Mouse (Mus musculus): Measurements from ENCODE around the gene Samd13. TPM values are rescaled to one million over a fixed set of nuclear protein-coding genes. Genes with fewer than 3 reads are reported as not detected.

The Samd13 gene
- polyA plus RNA-seq (2012; fragmentation: generic; extraction: Trizol), result 0.06 TPM
- long read RNA-seq, experiment 1, result 0 reads
- long read RNA-seq, experiment 2, result 0 reads

GRCm38 (mm10) chr3:146684811-146685675 lies at the start of gene Samd13:
Gene Samd13, minus strand, starts transcription at chr3:146685592.
- Histone ChIP-seq H3K4me3 (ENCODE audit: insufficient read depth, poor library complexity, severe bottlenecking) (no peak within 1 kb of the TSS), H3K36me3 (ENCODE audit: control insufficient read depth, insufficient read depth) (no peaks in the 10 kb centered on the region), H3K79me3 (ENCODE audit: low read depth) (no peaks in the 10 kb centered on the region), H3ac (ENCODE audit: control insufficient read depth, insufficient read length, low read depth) (no peak within 1 kb of the TSS), H3K27me3 (ENCODE audit: control insufficient read depth, insufficient read depth, insufficient read length) (no peaks in the 10 kb centered on the region), H3K79me2 (ENCODE audit: control insufficient read depth, insufficient read depth) (no peaks in the 10 kb centered on the region)
- no peak for TF ChIP-seq MYOG (IDR thresholded peaks at IDR 0.05; ENCODE audit: control insufficient read depth, extremely low read depth, insufficient read length)
- no peak for TF ChIP-seq MAX (IDR thresholded peaks at IDR 0.05)
- no peak for TF ChIP-seq USF1 (IDR thresholded peaks at IDR 0.05; ENCODE audit: low read depth)
- no peak for TF ChIP-seq CEBPB (IDR thresholded peaks at IDR 0.05; ENCODE audit: low read depth)
- no peak for TF ChIP-seq FOSL1 (IDR thresholded peaks at IDR 0.05; ENCODE audit: insufficient read depth, low read length, poor library complexity, severe bottlenecking)
- no peak for TF ChIP-seq CTCF (IDR thresholded peaks at IDR 0.05; ENCODE audit: control insufficient read depth, insufficient read depth, insufficient read length)
- TF ChIP-seq MYOD1 (IDR thresholded peaks at IDR 0.05; ENCODE audit: control insufficient read depth, insufficient read length, low read depth), result no peak

GRCm38 (mm10) chr3:146731499-146731898 lies 46.1 kb upstream of the Samd13 start:
- Histone ChIP-seq H3K27me3 (ENCODE audit: control insufficient read depth, insufficient read depth, insufficient read length) (no peaks in the 10 kb centered on the region), H3K79me2 (ENCODE audit: control insufficient read depth, insufficient read depth) (no peaks in the 10 kb centered on the region), H3K4me3 (ENCODE audit: insufficient read depth, poor library complexity, severe bottlenecking) (no peak overlapping the region), H3K79me3 (ENCODE audit: low read depth) (no peaks in the 10 kb centered on the region), H3K36me3 (ENCODE audit: control insufficient read depth, insufficient read depth) (peaks cover 21% of the 10 kb centered on the region), H3ac (ENCODE audit: control insufficient read depth, insufficient read length, low read depth) (no peak overlapping the region)
- TF ChIP-seq MYOG (IDR thresholded peaks at IDR 0.05; ENCODE audit: control insufficient read depth, extremely low read depth, insufficient read length), result no peak

- Histone ChIP-seq H3K4me3 (ENCODE audit: insufficient read depth, poor library complexity, severe bottlenecking) (no peak overlapping the region), H3K79me2 (ENCODE audit: control insufficient read depth, insufficient read depth) (no peaks in the 10 kb centered on the region), H3K27me3 (ENCODE audit: control insufficient read depth, insufficient read depth, insufficient read length) (no peaks in the 10 kb centered on the region), H3K79me3 (ENCODE audit: low read depth) (no peaks in the 10 kb centered on the region), H3K36me3 (ENCODE audit: control insufficient read depth, insufficient read depth) (peaks cover 10% of the 10 kb centered on the region), H3ac (ENCODE audit: control insufficient read depth, insufficient read length, low read depth) (no peak overlapping the region)
- TF ChIP-seq USF1 (IDR thresholded peaks at IDR 0.05; ENCODE audit: low read depth) (no peak), MAX (IDR thresholded peaks at IDR 0.05) (no peak), MYOD1 (IDR thresholded peaks at IDR 0.05; ENCODE audit: control insufficient read depth, insufficient read length, low read depth) (no peak), CTCF (IDR thresholded peaks at IDR 0.05; ENCODE audit: control insufficient read depth, insufficient read depth, insufficient read length) (no peak), FOSL1 (IDR thresholded peaks at IDR 0.05; ENCODE audit: insufficient read depth, low read length, poor library complexity, severe bottlenecking) (no peak), CEBPB (IDR thresholded peaks at IDR 0.05; ENCODE audit: low read depth) (no peak), MYOG (IDR thresholded peaks at IDR 0.05; ENCODE audit: control insufficient read depth, extremely low read depth, insufficient read length) (no peak)
These were observed 37.6 kb upstream of the Samd13 start for GRCm38 (mm10) chr3:146723037-146723436.

GRCm38 (mm10) chr3:146719696-146720095 lies 34.3 kb upstream of the Samd13 start:
- H3K79me3 ChIP-seq (ENCODE audit: low read depth), result no peaks in the 10 kb centered on the region
- H3K36me3 ChIP-seq (ENCODE audit: control insufficient read depth, insufficient read depth), result no peaks in the 10 kb centered on the region
- H3K79me2 ChIP-seq (ENCODE audit: control insufficient read depth, insufficient read depth), result no peaks in the 10 kb centered on the region
- no peak overlapping the region for H3K4me3 ChIP-seq (ENCODE audit: insufficient read depth, poor library complexity, severe bottlenecking)
- H3ac ChIP-seq (ENCODE audit: control insufficient read depth, insufficient read length, low read depth), result no peak overlapping the region
- H3K27me3 ChIP-seq (ENCODE audit: control insufficient read depth, insufficient read depth, insufficient read length), result no peaks in the 10 kb centered on the region
- TF ChIP-seq MYOD1 (IDR thresholded peaks at IDR 0.05; ENCODE audit: control insufficient read depth, insufficient read length, low read depth), result no peak
- TF ChIP-seq FOSL1 (IDR thresholded peaks at IDR 0.05; ENCODE audit: insufficient read depth, low read length, poor library complexity, severe bottlenecking), result no peak
- TF ChIP-seq CEBPB (IDR thresholded peaks at IDR 0.05; ENCODE audit: low read depth), result no peak
- TF ChIP-seq CTCF (IDR thresholded peaks at IDR 0.05; ENCODE audit: control insufficient read depth, insufficient read depth, insufficient read length), result no peak
- no peak for TF ChIP-seq MAX (IDR thresholded peaks at IDR 0.05)
- no peak for TF ChIP-seq USF1 (IDR thresholded peaks at IDR 0.05; ENCODE audit: low read depth)
- no peak for TF ChIP-seq MYOG (IDR thresholded peaks at IDR 0.05; ENCODE audit: control insufficient read depth, extremely low read depth, insufficient read length)

GRCm38 (mm10) chr3:146718251-146718650 lies 32.9 kb upstream of the Samd13 start:
- TF ChIP-seq CEBPB (IDR thresholded peaks at IDR 0.05; ENCODE audit: low read depth), result no peak
- no peak for TF ChIP-seq FOSL1 (IDR thresholded peaks at IDR 0.05; ENCODE audit: insufficient read depth, low read length, poor library complexity, severe bottlenecking)
- no peak for TF ChIP-seq CTCF (IDR thresholded peaks at IDR 0.05; ENCODE audit: control insufficient read depth, insufficient read depth, insufficient read length)
- Histone ChIP-seq H3K79me2 (ENCODE audit: control insufficient read depth, insufficient read depth) (no peaks in the 10 kb centered on the region), H3ac (ENCODE audit: control insufficient read depth, insufficient read length, low read depth) (no peak overlapping the region), H3K4me3 (ENCODE audit: insufficient read depth, poor library complexity, severe bottlenecking) (no peak overlapping the region), H3K27me3 (ENCODE audit: control insufficient read depth, insufficient read depth, insufficient read length) (no peaks in the 10 kb centered on the region), H3K36me3 (ENCODE audit: control insufficient read depth, insufficient read depth) (no peaks in the 10 kb centered on the region), H3K79me3 (ENCODE audit: low read depth) (no peaks in the 10 kb centered on the region)

GRCm38 (mm10) chr3:146712305-146712704 lies 26.9 kb upstream of the Samd13 start:
- Histone ChIP-seq H3K4me3 (ENCODE audit: insufficient read depth, poor library complexity, severe bottlenecking) (no peak overlapping the region), H3K27me3 (ENCODE audit: control insufficient read depth, insufficient read depth, insufficient read length) (no peaks in the 10 kb centered on the region), H3ac (ENCODE audit: control insufficient read depth, insufficient read length, low read depth) (no peak overlapping the region), H3K79me2 (ENCODE audit: control insufficient read depth, insufficient read depth) (no peaks in the 10 kb centered on the region), H3K79me3 (ENCODE audit: low read depth) (no peaks in the 10 kb centered on the region), H3K36me3 (ENCODE audit: control insufficient read depth, insufficient read depth) (no peaks in the 10 kb centered on the region)
- no peak for TF ChIP-seq MYOG (IDR thresholded peaks at IDR 0.05; ENCODE audit: control insufficient read depth, extremely low read depth, insufficient read length)
- no peak for TF ChIP-seq FOSL1 (IDR thresholded peaks at IDR 0.05; ENCODE audit: insufficient read depth, low read length, poor library complexity, severe bottlenecking)
- TF ChIP-seq CTCF (IDR thresholded peaks at IDR 0.05; ENCODE audit: control insufficient read depth, insufficient read depth, insufficient read length), result no peak
- no peak for TF ChIP-seq MYOD1 (IDR thresholded peaks at IDR 0.05; ENCODE audit: control insufficient read depth, insufficient read length, low read depth)
- no peak for TF ChIP-seq USF1 (IDR thresholded peaks at IDR 0.05; ENCODE audit: low read depth)
- TF ChIP-seq MAX (IDR thresholded peaks at IDR 0.05), result no peak
- TF ChIP-seq CEBPB (IDR thresholded peaks at IDR 0.05; ENCODE audit: low read depth), result no peak

Measured in C2C12 (cell line).